Mouse (Mus musculus) heart, adult 2 months (tissue): ENCODE measurements around the gene Furin. TPM values are rescaled to one million over a fixed set of nuclear protein-coding genes. Genes with fewer than 3 reads are reported as not detected.

ENCODE experiments used
- DNase-seq, 2 experiments: peaks; one replicate each; pipeline ENCODE4 v3.0.0; 2021
- H3K27ac ChIP-seq: fragments of 200-600 bp; 2 replicates; pipeline ENCODE4 v1.8.1; 2022
- H3K27me3 ChIP-seq: fragments of 200-500 bp; 2 replicates; pipeline ENCODE4 v1.6.1; 2012; ENCODE audit warnings: mild to moderate bottlenecking, low read length, inconsistent platforms, mixed read lengths; ENCODE audit not compliant: control insufficient read depth, insufficient read depth
- H3K36me3 ChIP-seq: fragments of 200-500 bp; 2 replicates; pipeline ENCODE4 v1.6.1; 2012; ENCODE audit warnings: low read length, inconsistent platforms; ENCODE audit not compliant: control insufficient read depth, insufficient read depth
- H3K4me1 ChIP-seq: fragments of 200-500 bp; 2 replicates; pipeline ENCODE4 v1.6.1; 2011; ENCODE audit warnings: low read length; ENCODE audit not compliant: control insufficient read depth, insufficient read depth
- H3K4me3 ChIP-seq: fragments of 200-600 bp; 2 replicates; pipeline ENCODE4 v1.8.1; 2022
- H3K79me2 ChIP-seq: fragments of 200-500 bp; replicated peaks from 2 replicates; pipeline ENCODE4 v1.6.1; 2012; ENCODE audit warnings: mild to moderate bottlenecking, inconsistent platforms, low read length, moderate library complexity, mixed read lengths; ENCODE audit not compliant: control insufficient read depth, insufficient read depth
- H3K9ac ChIP-seq: fragments of 200-500 bp; 2 replicates; pipeline ENCODE4 v1.6.1; 2012; ENCODE audit warnings: low read depth, mild to moderate bottlenecking, control low read depth, inconsistent platforms, low read length, mixed read lengths
- CTCF ChIP-seq: fragments of 200-600 bp; IDR thresholded peaks from 2 replicates; pipeline ENCODE4 v1.8.1; 2022; ENCODE audit warnings: antibody characterized with exemption, mild to moderate bottlenecking, moderate library complexity
- EP300 ChIP-seq: fragments of 200-500 bp; IDR thresholded peaks from 2 replicates; pipeline ENCODE4 v1.6.1; 2011; ENCODE audit warnings: low read depth, low read length, control low read depth; ENCODE audit not compliant: insufficient read depth
- POLR2A ChIP-seq: fragments of 200-500 bp; IDR thresholded peaks from 2 replicates; pipeline ENCODE4 v1.6.1; 2011; ENCODE audit warnings: mild to moderate bottlenecking, low read depth, low read length, control low read depth; ENCODE audit not compliant: insufficient read depth
- WGBS: fragments of 180-500 bp; shearing (Covaris S2); methylation state at CpG from one replicate; pipeline ENCODE4 v1.1.7; 2018; 5-methylcytosine and 5-hydroxymethylcytosine counted together
- intact Hi-C: fragments of 180-260 bp; cut with DNase I; formaldehyde crosslinking; loops from one replicate; pipeline ENCODE4 v1.15.1; 2025
- polyA plus RNA-seq: library from polyadenylated mRNA; depleted of rRNA; stranded (reverse); fragments of >200 nt; gene quantifications from 2 replicates; pipeline ENCODE4 v1.2.3, GENCODE M21; 2012
- total RNA-seq, 2 experiments: library from RNA; stranded (reverse); gene quantifications; 2 replicates each; pipeline ENCODE4 v1.2.3; 2021

The Furin gene
- total and polyA plus RNA-seq, 3 experiments = 64.9 to 129 (median 108) TPM

DNA sequence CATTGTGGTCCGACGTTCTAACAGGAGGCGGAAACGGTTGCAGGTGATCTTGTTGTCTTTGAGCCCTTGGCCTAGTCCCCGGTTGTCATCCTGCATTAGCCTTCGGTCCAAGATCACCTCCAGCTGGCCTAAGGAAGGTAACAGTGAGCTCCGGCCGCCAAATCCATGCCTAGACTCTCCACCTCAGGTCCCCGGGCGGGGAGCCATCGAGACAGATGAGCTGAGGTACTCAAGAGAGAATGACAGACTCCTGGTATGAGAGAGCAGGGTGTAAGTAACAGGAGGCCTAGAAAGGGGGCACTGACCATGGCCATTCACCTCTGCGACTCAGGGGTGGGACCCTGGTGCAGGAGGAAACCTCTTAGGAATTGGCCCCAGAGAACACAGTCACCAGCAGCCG is 48.9 kb downstream of the Furin start:
- Histone ChIP-seq H3K27me3 (no peaks in the 10 kb centered on the region), H3K79me2 (no peaks in the 10 kb centered on the region), H3K36me3 (no peaks in the 10 kb centered on the region), H3K27ac (no peak overlapping the region), H3K4me1 (no peaks in the 10 kb centered on the region), H3K9ac (no peak overlapping the region), H3K4me3 (no peak overlapping the region)
- WGBS = 86% methylated on average over 13 of the region's 13 CpGs
- DNase-seq = no peak
- intact Hi-C loops = no loop called here
- TF ChIP-seq POLR2A = no peak
- no peak for TF ChIP-seq EP300
- no peak for TF ChIP-seq CTCF

DNA sequence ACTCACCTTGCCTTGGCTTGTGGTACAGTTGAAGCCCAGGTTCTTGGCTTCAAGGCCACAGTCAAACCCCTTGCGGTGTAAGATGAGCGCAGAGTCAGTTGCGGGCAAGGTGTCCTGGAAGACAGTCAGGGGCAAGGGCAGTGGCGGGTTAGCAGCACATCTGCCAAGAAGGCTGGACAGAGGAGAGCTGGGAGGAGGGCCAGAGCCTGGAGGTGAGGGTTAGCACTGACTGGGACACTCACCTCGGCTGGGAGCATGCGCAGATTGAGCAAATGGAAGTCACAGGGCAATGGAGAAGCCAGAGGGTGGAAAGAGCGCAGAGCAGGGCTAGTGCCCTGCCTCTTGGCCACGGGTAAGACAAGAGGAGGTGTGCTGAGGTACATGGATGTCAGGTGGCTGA is 52.3 kb downstream of the Furin start:
- TF ChIP-seq POLR2A (no peak), EP300 (no peak), CTCF (no peak)
- Histone ChIP-seq H3K27ac (no peak overlapping the region), H3K9ac (no peak overlapping the region), H3K79me2 (no peaks in the 10 kb centered on the region), H3K4me3 (no peak overlapping the region), H3K27me3 (no peaks in the 10 kb centered on the region), H3K4me1 (no peaks in the 10 kb centered on the region), H3K36me3 (no peaks in the 10 kb centered on the region)
- intact Hi-C loops = no loop called here
- DNase-seq = no peak
- 86% methylated on average over 8 of the region's 8 CpGs for WGBS

DNA sequence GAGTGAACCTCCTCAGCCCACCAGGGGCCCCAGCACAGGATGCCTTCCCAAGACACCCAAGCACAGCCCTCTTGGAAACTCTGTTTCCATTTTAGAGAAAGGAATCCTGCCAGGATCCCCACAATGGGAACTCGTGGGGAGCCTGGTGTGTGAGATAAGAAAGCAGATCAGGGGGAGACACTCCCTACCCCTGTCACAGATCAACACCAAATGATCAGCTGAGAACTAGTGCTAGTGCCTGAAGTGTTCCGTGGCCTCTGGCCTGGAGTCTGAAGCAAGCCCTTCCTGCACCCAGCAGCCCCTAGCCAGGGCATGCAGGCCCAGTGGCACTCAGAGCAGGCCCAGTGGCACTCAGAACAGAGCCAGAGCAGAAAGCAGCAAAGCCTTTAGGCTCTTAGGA is 54.4 kb downstream of the Furin start:
- H3K27me3 ChIP-seq = no peaks in the 10 kb centered on the region
- 62% methylated on average over 2 of the region's 2 CpGs for WGBS
- H3K79me2 ChIP-seq = no peaks in the 10 kb centered on the region
- no peak overlapping the region for H3K9ac ChIP-seq
- H3K4me3 ChIP-seq = no peak overlapping the region
- no peak overlapping the region for H3K27ac ChIP-seq
- H3K36me3 ChIP-seq = no peaks in the 10 kb centered on the region
- DNase-seq = no peak
- intact Hi-C loops = no loop called here
- TF ChIP-seq CTCF = no peak
- TF ChIP-seq EP300 = no peak
- TF ChIP-seq POLR2A = no peak
- no peaks in the 10 kb centered on the region for H3K4me1 ChIP-seq

DNA sequence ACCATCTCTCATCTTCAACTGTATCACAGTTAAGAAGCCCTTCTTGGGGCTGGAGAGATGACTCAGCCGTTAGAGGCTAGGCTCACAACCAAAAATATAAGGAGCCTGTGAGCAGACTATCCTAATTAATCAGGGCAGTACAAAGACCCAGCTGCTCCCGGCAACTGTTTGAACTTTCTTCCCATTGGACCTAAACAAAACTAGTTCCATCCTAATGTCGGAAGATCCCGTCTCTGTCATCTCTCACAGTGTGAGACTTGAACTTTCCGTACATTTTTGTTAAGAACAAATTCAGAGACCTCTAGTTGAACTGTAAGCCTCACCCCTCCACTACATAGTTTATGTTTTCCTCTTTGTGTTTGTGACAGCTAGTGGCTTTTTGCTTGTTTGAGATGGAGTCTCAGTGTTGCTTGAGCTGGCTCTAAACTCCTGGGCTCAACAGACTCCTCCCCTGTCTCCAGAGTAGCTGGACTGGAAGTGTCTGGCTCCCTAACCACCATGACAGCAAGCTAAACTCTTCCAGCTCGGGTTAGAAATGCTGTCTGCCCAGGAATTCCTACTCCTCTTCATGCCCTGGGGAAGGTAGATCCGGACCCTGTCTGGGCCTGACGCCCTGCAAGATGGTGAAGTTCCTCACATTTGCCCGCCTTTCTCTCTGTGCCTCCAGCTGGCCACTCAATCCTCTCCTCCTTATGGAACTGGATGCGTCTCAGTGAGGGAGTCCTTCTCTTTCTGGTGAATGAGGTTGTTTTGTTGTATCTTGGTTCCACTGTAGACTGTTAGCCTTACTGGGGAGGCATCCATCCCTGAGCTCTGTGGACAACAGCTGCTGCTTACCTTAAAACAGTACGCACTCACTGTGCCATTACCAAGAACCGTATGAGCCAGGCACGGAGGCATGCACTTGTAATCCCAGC is 57.3 kb downstream of the Furin start:
- H3K4me3 ChIP-seq = no peak overlapping the region
- TF ChIP-seq EP300 = no peak
- TF ChIP-seq CTCF = no peak
- no peak for TF ChIP-seq POLR2A
- H3K27me3 ChIP-seq = no peaks in the 10 kb centered on the region
- H3K27ac ChIP-seq = no peak overlapping the region
- no peaks in the 10 kb centered on the region for H3K36me3 ChIP-seq
- H3K4me1 ChIP-seq = peaks cover 3% of the 10 kb centered on the region
- intact Hi-C loops = no loop called here
- no peak overlapping the region for H3K9ac ChIP-seq
- no peaks in the 10 kb centered on the region for H3K79me2 ChIP-seq
- 67% methylated on average over 13 of the region's 13 CpGs for WGBS
- DNase-seq = no peak

DNA sequence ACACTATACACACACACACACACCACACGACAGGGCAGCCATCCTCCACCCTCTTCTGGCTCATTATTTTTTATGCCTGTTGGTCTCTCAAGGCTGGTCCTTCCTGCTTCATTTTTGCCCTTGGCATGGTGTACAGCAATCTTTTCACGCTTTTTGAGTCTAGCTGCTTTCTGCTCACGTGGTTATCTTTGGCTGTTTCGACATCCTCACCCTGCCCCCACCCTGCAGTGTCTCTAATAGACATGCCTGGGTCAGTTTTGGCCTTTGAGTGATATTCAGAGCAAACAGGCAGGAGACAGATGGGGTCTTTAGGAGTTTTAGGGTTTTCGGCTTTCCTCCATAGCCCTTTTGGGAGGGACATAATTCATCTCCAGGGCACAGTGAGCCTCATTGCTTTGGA is 58.4 kb downstream of the Furin start:
- no peak for DNase-seq
- Histone ChIP-seq H3K4me1 (peaks cover 3% of the 10 kb centered on the region), H3K27me3 (no peaks in the 10 kb centered on the region), H3K79me2 (no peaks in the 10 kb centered on the region), H3K9ac (no peak overlapping the region), H3K4me3 (no peak overlapping the region), H3K36me3 (no peaks in the 10 kb centered on the region), H3K27ac (no peak overlapping the region)
- TF ChIP-seq POLR2A = 0 out of 2 replicates have a peak, but pooled peaks have one; percentile 23
- TF ChIP-seq CTCF = no peak
- intact Hi-C loops = no loop called here
- 71% methylated on average over 5 of the region's 5 CpGs for WGBS

DNA sequence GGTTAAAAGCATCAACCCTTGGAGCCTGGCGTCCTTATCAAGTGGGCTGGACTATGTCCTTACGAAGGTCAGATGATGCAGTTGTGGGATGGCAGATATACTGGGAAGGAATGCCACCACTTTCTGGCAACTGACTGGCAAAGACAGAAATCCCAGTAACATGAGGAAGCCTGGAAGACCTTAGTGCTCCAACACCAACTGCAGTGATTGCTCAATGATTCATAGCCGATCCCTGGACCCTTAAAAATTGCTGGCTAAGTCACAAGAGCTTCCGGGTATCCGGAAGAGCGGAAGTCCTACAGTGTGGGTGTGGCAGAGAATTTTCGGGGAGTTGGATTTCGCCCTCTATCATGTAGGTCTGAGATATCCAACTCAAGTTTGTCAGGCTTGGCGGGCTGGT is 59.1 kb downstream of the Furin start:
- Histone ChIP-seq H3K27me3 (no peaks in the 10 kb centered on the region), H3K4me1 (peaks cover 3% of the 10 kb centered on the region), H3K27ac (no peak overlapping the region), H3K79me2 (no peaks in the 10 kb centered on the region), H3K4me3 (no peak overlapping the region), H3K9ac (no peak overlapping the region), H3K36me3 (no peaks in the 10 kb centered on the region)
- intact Hi-C loops = no loop called here
- DNase-seq = no peak
- WGBS = 75% methylated on average over 9 of the region's 9 CpGs
- TF ChIP-seq POLR2A = no peak
- TF ChIP-seq EP300 = no peak
- TF ChIP-seq CTCF = no peak
